Mouse (Mus musculus): ENCODE data around the gene Kiss1r. TPM values are rescaled to one million over a fixed set of nuclear protein-coding genes. Genes with fewer than 3 reads are reported as not detected.

Gene Kiss1r
- total RNA-seq, 2 experiments from 2014 or later = 7.5 TPM

DNA sequence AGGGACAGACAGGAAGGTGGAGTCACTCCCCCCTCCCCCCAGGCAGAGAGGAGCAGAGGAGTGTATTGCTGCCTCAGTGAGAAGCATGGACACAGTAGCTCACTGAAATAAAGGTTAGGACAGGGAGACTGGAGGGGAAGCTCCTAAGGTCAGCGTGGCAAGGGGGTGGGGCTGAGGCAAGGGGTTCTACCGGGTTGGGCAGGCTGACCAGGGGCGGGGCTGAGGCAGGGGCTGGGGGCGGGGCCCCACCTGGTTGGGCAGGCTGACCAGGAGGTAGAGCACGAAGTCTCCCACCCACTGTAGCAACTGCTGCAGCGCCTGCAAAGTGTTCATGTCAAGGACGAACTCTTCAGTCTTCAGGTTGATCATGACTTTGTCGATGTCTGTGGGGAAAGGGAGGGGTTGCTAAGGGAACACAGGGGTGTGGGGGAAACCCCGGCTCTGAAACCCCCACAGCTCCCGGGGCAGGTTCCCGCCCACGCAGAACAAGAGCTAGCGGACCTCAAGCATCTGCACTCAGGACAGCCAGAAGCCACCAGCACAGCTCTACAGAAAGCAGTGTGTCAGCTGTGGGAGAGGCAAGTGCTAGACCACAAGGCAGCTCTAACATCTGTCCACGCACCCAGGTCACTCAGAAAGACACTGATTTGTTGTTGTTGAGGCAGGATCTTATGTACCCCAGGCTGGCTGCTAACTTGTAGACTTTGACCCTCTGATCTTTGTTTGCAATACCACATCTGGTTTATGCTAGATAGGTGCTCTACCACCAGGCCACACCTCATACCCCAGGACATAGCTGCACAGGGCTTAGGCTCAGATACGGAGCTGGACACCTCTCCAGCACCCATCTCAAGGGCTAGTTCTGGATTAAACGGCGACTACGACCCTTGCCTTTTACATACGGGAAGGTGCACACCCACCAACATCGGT lies 19.2 kb upstream of the Kiss1r start:
- DNase-seq (ENCODE audit: low spot score in 2 of 2) = no peak

DNA sequence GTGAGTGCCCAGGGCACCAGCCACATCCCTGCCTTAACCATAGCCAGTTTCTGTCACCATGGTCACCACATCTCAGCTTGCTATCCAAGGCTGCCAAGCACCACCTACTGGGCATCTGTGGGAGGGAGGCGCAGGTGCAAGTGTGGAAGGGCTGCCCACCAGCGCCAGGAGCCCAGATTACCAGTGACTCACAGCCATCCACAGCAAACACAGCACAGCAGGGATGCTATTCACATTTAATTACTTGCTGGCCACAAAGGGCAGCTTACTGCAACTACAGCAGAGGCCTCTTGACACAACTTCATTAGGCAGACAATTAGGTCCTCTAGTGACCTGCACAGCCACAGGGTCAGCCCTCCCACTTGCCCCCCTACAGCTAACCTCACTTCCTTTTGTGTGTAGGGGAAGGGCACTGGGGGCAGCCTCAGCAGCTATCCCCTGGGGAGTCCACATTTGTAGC lies 15.8 kb upstream of the Kiss1r start:
- peak; percentile 57 to 67 for DNase-seq (ENCODE audit: low spot score in 2 of 2)

DNA sequence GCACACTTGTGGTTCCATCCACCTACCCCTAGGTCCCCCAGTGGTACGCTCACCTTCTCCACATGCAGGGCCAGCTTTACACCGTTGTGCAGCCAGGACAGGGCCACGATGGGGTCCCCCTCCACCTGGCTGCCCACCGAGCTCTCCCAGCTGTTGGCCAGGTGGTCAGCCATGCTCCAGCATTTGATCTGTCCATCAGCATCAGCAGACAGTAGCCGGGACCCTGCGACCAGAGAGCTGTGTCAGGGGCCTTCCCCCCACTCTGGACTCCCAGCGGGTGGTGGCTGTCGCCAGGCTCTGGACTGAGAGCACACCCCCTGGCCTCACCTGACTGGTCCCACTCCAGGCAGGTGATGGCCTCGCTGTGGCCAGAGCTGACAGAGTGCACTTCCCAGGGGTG lies 10.1 kb upstream of the Kiss1r start:
- DNase-seq (ENCODE audit: low spot score in 2 of 2) = no peak

DNA sequence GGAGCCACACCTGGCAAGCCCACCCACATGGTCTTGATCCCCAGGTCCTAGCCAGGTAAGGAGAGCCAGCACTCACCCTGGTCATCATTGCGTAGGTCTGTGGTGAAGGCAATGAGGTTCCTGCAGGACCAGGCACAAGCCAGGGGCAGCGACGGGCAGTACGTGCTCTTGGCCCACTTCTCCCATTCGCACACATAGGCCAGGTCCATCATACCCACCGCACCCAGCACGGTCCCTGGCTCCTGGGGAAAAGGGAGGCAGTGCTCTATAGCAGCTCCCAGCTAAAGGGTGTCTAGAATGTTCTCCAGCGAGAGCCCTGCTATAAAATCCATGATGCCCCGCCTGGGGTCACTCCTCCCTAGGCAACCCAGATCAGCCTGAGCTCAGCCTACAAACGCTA lies 9.4 kb upstream of the Kiss1r start:
- no peak for DNase-seq (ENCODE audit: low spot score in 2 of 2)

DNA sequence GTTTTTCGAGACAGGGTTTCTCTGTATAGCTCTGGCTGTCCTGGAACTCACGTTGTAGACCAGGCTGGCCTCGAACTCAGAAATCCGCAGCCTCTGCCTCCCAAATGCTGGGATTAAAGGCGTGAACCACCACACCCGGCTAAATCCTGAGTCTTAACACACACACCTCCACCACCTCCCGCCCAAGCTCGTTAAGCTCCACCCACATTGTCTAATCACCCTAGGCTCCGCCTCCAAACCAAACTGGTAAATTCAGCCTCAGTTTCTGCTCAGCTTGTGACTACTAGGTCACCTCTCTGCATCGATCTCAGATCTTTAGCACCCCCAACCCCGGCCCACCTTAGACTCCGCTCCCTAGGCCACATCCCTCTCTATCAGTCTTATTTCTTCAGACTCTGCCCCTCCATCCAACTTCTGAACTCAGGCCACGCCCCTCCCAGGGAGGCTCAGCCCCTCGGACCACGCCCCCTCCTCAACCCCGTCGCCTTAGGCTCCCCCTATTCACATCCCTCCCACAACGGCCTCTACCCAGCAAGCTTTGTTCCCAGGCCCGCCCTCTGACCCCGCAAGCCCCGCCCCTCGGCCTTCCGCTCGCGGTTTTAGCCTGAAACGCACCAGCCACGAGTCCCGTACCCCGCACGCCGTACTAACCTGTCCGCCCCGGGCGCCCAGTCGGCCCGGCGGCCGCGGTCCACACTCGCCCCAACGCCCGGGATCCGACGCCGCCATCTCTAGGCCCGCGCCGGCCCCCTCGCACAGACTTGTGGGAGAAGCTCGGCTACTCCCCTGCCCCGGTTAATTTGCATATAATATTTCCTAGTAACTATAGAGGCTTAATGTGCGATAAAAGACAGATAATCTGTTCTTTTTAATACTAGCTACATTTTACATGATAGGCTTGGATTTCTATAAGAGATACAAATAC lies 8.3 kb upstream of the Kiss1r start, which contains the start of gene Med16:
TSS of gene Med16 (minus strand) at position 757 of the 925 bp plus-strand sequence.
- DNase-seq (ENCODE audit: low spot score in 2 of 2) = peak; percentile 94 to 97

DNA sequence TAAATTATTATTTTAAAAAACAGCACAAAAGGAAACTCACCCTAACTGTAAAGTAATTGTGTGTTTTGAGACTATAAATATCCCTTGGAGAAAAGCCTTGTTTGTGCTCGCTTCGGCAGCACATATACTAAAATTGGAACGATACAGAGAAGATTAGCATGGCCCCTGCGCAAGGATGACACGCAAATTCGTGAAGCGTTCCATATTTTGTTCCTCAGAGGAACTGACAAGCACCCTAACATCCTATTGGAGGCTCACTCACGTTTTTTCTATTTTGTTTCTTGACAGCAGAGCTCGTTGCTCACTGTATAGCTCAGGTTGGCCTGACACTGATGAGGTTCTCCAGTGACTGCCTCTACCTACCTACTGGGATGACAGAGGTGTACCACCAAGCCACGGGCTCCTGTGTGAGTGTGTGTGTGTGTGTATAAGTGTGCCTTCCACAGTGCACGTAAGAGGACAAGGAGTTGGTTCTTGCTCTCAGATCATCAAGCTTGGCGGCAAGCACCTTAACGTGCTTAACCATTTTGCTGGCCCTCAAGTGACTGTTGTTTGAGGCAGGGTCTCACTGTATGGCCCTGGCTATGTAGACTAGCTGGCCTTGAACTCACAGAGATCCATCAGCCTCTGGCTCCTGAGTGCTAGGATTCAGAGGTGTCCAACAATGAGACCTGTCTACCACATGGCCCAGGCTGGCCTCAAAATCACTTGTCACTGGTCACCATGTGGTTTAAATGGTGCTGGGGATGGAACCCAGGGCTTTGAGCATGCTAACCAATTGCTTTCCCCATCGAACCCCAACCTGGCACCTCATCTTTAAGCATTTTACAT lies 7.5 kb upstream of the Kiss1r start:
- DNase-seq (ENCODE audit: low spot score in 2 of 2) = no peak

DNA sequence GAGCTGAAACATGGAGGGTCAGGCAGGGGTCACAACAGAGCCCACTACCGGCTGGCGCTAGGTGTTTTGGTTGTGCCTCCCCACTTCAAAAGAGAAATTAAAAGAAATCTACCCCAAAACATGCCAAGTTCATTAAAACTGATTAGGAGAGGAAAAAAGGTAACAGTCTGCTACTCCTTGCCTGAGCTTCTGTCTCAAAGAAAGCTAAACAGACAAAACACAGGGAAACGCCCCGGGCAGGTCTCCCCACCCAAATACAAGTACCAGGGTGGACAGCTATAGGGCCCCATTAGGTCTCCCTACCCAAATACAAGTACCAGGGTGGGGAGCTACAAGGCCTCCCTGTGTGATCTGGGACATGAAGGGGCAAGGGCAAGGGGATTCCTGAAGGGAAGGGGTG lies 6.2 kb upstream of the Kiss1r start, which contains the start of gene Gm26602:
TSS of gene Gm26602 (plus strand) at position 301 of the 400 bp plus-strand sequence.
- DNase-seq (ENCODE audit: low spot score in 2 of 2) = no peak

DNA sequence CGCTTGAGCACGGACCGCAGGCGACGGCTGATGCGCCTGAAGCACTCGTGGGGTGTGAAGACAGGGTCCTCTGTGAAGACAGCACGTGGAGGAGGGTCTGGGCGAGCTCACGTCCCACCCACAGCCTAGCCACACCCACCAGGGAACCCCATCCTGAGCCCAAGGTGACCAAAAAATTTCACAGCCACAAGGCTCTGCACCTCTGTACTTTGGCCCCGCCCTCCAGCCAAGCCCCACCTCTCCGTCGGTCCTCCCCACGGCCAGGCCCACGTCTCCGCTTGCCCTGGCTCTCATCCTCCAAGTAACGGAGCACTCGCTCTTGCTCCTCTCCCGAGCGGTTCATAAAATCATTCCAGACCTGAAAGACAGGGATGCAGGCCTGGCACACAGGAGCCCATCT lies 4.4 kb upstream of the Kiss1r start:
- DNase-seq (ENCODE audit: low spot score in 2 of 2) = no peak

DNA sequence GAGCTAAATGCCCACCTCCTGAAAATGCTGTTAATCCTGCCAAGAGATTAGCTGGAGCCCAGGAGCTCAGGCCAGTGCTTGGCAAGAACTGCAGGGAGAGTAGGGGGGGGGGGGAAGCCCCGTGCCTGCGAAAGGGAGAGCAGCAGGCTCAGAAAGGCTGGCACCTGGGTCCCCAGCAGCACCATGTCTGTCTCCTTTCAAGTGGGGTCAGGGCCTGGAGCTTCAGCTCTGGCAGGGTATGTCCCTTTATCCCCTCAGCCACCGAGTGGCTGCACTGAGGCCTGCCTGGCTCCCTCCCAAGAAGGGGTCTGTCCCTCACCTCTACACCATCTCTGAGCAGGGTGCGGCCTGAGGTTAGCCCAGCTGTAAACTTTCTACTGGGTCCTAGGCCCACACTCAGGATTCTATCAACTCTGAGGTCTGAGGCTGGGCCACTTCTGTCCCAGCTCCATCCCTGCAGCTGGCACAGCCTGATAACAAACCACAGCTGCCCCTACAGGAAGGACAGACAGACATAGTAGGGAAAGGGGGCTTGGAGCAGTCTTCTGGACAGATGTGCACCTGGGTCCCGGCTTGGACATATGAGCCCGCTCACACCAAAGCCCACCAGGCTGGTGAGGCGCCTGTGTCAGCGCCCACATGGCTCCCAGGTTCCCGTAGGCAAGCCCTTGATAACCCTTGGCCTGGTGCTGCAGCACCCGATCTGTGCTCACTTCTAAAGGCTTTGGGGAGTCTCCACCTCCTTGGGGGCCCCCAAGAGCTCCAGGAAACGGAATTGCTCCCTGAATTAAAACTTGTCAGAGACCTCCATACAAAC lies 2.4 kb upstream of the Kiss1r start:
- DNase-seq (ENCODE audit: low spot score in 2 of 2) = no peak

DNA sequence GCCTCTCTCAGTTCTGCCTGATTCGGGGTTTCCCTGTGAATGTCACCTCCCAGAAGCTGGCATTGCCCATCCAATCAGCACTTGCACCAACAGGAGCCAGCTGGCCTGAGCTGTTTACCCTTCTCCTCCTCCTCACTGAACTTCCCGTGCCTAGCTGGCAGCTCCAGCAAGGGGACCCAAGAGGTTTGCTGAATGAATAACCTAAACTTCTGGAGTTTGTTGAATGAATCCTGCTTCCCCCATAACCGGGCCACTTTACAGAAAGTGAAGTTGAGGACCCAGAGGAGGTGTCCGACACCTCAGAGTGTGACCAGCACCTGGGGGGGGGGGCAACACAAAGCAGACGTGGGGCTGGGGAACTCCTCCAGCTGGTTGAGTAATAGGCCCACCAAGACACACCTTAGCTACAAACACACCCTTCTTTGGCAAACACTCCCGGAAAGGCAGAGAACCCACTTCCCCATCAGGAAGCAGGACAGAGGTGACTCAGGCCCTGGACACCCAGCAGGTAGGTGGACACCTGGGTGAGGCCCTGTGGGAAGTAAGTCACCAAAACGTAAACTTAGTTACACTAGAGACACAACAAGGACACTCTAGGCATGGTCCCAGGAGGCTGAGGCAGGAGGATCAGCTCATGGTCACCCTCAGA lies 1.7 kb upstream of the Kiss1r start:
- no peak for DNase-seq (ENCODE audit: low spot score in 2 of 2)

DNA sequence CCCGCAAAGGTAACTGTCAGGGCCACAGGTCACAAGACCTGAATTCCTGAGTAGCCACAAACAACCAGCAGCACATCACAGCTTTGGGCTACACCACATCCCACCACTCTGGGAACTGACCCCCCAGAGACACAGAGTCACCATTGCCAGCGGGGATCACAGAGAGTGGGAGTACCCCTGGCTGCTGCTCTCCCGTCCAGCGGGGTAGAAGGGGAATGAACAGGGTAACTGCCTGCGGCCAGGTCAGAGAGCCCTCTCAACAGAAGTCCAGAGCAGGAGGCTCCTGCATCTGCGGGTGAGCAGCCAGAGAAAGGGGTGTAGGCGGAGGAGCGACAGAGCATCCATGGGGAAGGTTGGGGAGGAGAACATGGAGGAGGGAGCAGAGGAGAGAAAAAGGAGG lies 690 bp upstream of the Kiss1r start:
- DNase-seq (ENCODE audit: low spot score in 2 of 2) = no peak

DNA sequence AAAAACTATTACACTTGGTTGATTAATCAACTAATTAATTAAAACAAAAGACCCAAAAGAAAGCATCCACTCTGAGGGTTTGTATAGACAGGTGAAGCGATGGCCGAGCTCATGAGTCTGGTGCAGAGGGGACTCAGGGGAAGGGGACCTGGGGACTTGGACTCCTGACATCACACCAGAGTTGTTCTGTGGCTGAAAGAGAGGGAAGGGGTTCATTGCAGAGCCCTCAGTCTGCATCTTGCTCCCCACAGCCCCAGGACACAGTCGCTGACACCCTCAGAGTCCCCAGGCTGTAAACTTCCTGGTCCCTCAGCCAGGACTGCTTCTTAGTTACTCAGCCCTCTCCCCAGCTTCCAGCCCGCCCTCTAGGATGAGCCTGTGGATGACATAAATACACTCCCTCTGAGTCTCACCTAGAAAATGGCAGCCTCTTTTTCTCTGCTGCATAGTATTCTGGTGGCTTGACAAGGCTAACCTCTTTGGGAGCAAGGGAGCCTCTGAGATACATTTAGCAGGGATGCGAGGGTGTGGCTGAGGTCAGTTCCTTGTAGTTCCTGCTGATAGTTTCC lies 845 bp downstream of the Kiss1r start:
- DNase-seq (ENCODE audit: low spot score in 2 of 2) = no peak

DNA sequence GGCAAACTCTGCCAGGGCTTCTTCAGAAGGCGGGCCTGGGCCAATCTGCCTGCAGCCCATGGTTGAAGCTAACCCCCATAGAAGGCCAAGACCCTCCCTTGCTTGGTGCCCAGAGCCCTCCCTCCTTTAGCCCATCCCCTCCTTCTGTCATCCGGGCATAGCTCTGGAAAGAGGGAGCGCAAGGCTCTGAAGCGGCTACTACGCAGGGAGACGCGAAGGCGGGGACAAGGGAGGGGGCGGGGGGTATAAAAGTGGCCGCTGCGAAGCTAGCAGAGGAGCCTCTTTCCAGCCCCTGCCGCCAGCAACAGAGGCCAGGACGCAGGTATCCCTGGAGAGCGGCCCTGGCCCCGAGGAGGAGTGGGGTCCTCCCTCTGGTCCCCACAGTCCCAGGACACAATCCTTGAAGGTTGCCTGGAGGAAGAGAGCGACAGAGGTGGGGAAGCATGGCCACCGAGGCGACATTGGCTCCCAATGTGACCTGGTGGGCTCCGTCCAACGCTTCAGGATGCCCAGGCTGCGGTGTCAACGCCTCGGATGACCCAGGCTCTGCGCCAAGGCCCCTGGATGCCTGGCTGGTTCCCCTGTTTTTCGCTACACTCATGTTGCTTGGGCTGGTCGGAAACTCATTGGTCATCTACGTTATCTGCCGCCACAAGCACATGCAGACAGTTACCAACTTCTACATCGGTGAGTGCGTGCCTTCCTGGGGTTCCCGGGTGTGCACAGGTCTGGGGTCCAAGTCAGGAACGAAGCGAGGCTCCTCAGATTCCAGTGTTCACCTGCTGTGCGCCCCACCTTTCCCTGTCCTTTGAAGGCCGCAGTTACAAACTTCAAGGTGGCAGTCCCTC lies 1.7 kb downstream of the Kiss1r start:
- DNase-seq (ENCODE audit: low spot score in 2 of 2) = no peak

DNA sequence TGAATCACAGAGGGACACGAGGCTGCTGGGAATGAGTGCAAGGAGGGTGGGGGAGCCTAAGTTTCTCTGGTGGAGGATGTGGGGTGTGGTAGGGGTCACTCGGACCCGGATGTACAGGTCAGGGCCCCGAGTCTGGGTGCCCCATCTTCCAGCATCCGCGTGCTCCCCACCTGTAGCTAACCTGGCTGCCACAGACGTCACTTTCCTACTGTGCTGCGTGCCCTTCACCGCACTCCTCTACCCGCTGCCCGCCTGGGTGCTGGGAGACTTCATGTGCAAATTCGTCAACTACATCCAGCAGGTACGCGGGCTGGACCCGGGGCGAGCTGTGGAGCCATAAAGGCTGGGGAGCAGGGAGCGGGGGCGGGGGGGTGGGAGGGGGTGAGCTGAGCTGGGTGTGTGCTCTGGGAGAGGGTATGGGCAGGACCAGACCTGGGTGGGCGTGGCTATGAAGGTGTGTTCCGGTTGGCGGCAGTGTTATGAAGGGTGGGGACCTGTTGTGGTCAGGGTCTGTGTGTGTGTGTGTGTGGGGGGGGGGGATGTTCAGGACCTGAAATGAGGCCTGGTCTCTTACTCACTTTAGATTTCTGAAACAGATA lies 2.6 kb downstream of the Kiss1r start:
- no peak for DNase-seq (ENCODE audit: low spot score in 2 of 2)

DNA sequence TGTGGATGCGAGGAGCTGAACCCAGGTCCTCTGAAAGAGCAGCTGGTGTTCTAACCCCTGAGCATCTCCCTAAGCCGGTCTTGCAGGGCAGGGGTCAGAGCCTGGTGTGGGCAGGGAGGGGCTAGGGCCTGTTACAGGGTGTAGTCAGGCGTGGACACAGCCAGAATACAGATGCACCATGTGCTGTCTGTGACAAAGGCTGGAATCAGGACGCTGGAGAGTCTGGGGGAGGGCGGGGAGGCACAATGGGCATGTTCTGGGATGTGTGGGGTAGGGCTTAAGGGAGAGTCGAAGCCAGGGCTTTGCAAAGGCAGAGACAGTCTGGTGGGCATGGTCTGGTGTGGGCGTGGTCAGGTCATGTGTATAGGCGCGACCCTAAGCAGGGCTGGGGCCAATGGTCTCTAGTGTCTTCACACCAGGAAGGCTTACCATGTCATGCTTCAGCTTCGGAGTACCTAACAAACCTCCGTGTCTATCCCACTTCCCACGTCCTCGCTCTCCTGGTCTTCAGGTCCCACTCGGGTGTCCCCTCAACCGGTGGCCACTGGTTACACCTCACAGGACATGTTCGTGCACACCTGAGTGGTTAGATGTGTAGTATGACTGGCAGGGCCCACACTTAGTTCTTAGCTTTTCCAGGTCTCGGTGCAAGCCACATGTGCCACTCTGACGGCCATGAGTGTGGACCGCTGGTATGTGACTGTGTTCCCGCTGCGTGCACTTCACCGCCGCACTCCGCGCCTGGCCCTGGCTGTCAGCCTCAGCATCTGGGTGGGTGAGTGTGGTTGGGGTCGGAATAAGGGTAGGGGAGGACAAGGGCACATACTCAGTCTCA lies 3.5 kb downstream of the Kiss1r start:
- DNase-seq (ENCODE audit: low spot score in 2 of 2) = no peak

DNA sequence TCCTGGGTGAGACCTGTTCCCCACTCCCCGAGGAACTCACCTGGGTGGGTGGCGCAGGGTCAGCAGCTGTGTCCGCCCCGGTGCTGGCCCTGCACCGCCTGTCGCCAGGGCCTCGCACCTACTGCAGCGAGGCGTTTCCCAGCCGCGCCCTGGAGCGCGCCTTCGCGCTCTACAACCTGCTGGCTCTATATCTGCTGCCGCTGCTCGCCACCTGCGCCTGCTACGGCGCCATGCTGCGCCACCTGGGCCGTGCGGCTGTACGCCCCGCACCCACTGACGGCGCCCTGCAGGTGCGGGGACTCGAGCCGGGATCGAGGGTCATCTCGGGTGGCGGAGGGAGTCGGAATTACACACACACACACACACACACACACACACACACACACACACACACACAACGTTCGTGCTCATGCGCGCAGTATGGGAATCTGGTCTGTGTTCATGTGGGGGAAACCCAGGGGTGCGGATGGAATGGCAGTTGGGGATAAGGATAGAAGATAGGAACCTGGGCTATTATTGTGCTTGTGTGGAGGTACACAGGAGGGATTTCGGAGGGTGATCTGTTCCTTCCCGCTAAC lies 4.3 kb downstream of the Kiss1r start, which contains the start of gene R3hdm4:
TSS of gene R3hdm4 (minus strand) at position 251 of the 578 bp plus-strand sequence.
- DNase-seq (ENCODE audit: low spot score in 2 of 2) = no peak

All from layer of hippocampus, postnatal 10 days (tissue).